Mouse (Mus musculus) cerebellum, adult 2 months (tissue): Measurements from ENCODE around the gene Esrrb. TPM values are rescaled to one million over a fixed set of nuclear protein-coding genes. Genes with fewer than 3 reads are reported as not detected.

ENCODE experiments used
- DNase-seq, 2 experiments: peaks; one replicate each; pipeline ENCODE4 v3.0.0; 2021
- H3K27ac ChIP-seq: fragments of 200-500 bp; 2 replicates; pipeline ENCODE4 v1.5.1; 2012; ENCODE audit warnings: low read length, control low read depth, inconsistent platforms; ENCODE audit not compliant: insufficient read depth
- H3K27me3 ChIP-seq: fragments of 200-500 bp; 2 replicates; pipeline ENCODE4 v1.6.1; 2012; ENCODE audit warnings: inconsistent platforms, mild to moderate bottlenecking, low read length, moderate library complexity; ENCODE audit not compliant: control insufficient read depth, insufficient read depth
- H3K4me1 ChIP-seq: fragments of 200-500 bp; 2 replicates; pipeline ENCODE4 v1.6.1; 2011; ENCODE audit warnings: low read length; ENCODE audit not compliant: control insufficient read depth, insufficient read depth
- H3K4me3 ChIP-seq: fragments of 200-500 bp; replicated peaks from 2 replicates; pipeline ENCODE3; 2011; ENCODE audit warnings: mild to moderate bottlenecking, low read depth, low read length, control low read depth; ENCODE audit not compliant: insufficient read depth
- CTCF ChIP-seq: fragments of 200-500 bp; IDR thresholded peaks from 2 replicates; pipeline ENCODE4 v1.5.1; 2011; ENCODE audit warnings: low read depth, mild to moderate bottlenecking, control low read depth, low read length, moderate library complexity, borderline replicate concordance; ENCODE audit not compliant: insufficient read depth
- POLR2A ChIP-seq: fragments of 200-500 bp; IDR thresholded peaks from 2 replicates; pipeline ENCODE4 v1.6.1; 2011; ENCODE audit warnings: low read length, control low read depth, borderline replicate concordance; ENCODE audit not compliant: insufficient read depth
- WGBS: fragments of 180-500 bp; shearing (Covaris S2); methylation state at CpG from one replicate; pipeline ENCODE4 v1.1.7; 2018; 5-methylcytosine and 5-hydroxymethylcytosine counted together
- polyA plus RNA-seq: library from polyadenylated mRNA; depleted of rRNA; stranded (reverse); fragments of >200 nt; gene quantifications from 2 replicates; pipeline ENCODE4 v1.2.3, GENCODE M21; 2012

The Esrrb gene
- polyA plus RNA-seq, 1 experiment = 9.8 TPM

DNA sequence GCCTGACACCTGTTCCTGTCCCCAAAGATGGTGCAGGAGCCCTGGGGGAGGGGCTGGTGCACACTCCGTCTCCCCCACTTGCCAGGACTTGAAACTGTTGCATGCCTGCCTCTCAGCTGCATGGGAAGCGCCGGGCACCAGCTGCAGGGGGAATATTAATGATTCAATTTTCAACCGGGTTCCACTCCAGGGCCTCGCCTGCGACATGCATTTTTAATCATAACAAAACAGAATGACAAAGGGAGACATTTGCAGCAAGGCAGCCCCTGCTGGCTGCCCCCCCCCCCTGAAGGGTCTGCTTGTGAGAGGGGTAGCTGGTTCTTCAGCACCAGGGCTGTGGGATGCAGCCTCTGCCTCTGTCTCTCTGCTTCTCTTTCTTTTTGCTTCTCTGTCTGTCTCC is 22.9 kb downstream of the Esrrb start:
- Histone ChIP-seq H3K27me3 (no peaks in the 10 kb centered on the region), H3K4me3 (no peak overlapping the region), H3K27ac (no peak overlapping the region), H3K4me1 (peaks cover 2% of the 10 kb centered on the region; the same call in 1 of the 2 replicates)
- 31% methylated on average over 6 of the region's 6 CpGs for WGBS
- DNase-seq = no peak
- TF ChIP-seq POLR2A (no peak), CTCF (no peak)

DNA sequence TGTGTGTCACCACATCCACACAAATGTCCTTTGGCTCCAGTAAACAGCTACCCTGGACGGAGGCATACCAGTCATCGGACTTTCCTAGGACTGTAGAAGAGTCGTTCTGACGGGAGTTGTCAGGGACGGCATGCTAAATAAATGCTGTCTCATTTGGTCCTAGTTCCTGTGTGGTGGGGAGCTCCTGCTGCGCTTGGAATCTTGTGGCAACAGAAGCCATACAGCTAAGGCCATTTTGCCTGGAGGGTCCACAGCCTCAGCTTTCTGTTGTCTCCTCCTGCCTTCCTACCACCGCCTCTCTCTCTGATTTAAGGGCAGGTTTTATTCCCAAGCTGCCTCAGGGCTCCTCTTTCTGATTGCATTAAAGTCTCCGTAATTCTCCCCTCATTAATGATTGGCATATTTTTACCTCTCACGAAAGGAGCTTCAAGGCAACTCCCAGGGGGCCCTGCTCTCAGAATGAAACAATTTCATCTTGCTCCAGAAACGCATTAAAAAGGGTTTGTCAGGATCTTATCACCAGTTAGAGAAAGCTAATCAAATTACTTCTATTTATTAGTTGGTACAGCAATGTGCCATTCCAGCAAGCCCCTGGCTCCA is 26.9 kb downstream of the Esrrb start:
- no peak overlapping the region for H3K4me3 ChIP-seq
- H3K27me3 ChIP-seq = no peaks in the 10 kb centered on the region
- DNase-seq = no peak
- TF ChIP-seq POLR2A (no peak), CTCF (no peak)
- H3K4me1 ChIP-seq = peaks cover 6% of the 10 kb centered on the region
- no peak overlapping the region for H3K27ac ChIP-seq
- WGBS = 70% methylated on average over 10 of the region's 10 CpGs

DNA sequence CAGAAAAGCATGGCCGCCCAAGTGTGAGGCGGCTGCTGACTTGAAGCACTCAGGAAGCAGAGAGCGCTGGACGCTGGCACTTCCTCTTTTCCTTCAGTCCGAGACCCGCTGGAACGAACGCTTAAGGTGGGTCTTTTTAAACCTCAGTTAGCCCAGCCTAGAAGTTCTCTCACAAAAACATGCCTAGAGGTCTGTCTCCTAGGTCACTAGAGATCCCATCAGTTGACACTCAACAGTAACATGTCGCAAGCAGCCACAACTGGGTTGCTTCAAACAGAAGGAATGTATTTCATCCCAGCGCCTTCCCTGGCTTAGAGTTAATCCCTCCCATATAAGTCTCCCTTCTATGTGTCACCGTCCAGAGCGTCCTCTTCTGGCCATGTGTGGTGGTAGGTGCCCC is 33.9 kb downstream of the Esrrb start:
- no peak overlapping the region for H3K4me3 ChIP-seq
- H3K27me3 ChIP-seq = no peaks in the 10 kb centered on the region
- H3K4me1 ChIP-seq = peaks cover 6% of the 10 kb centered on the region
- H3K27ac ChIP-seq = no peak overlapping the region
- DNase-seq = no peak
- no peak for TF ChIP-seq POLR2A
- no peak for TF ChIP-seq CTCF
- 97% methylated on average over 12 of the region's 12 CpGs for whole genome bisulfite sequencing

GRCm38 (mm10) chr12:86395326-86395725 is 34.4 kb downstream of the Esrrb start:
- H3K4me3 ChIP-seq = no peak overlapping the region
- no peak for DNase-seq
- WGBS = 78% methylated on average over 7 of the region's 7 CpGs
- H3K4me1 ChIP-seq = peaks cover 6% of the 10 kb centered on the region
- TF ChIP-seq POLR2A = no peak
- TF ChIP-seq CTCF = no peak
- H3K27me3 ChIP-seq = no peaks in the 10 kb centered on the region
- no peak overlapping the region for H3K27ac ChIP-seq

GRCm38 (mm10) chr12:86398762-86399161 is 37.8 kb downstream of the Esrrb start:
- TF ChIP-seq POLR2A (no peak), CTCF (no peak)
- WGBS = 37% methylated on average over 8 of the region's 8 CpGs
- Histone ChIP-seq H3K4me3 (no peak overlapping the region), H3K27ac (no peak overlapping the region), H3K27me3 (no peaks in the 10 kb centered on the region), H3K4me1 (peaks cover 4% of the 10 kb centered on the region; the same call in 1 of the 2 replicates)
- DNase-seq = no peak

- Histone ChIP-seq H3K27me3 (no peaks in the 10 kb centered on the region), H3K4me1 (peaks cover 4% of the 10 kb centered on the region; the same call in 1 of the 2 replicates), H3K4me3 (peak overlapping the region; percentile 23), H3K27ac (no peak overlapping the region)
- DNase-seq = peak; percentile 71 to 81
- peak; percentile 85 for TF ChIP-seq CTCF
- no peak for TF ChIP-seq POLR2A
- 3% methylated on average over 21 of the region's 21 CpGs for WGBS
Observed at GRCm38 (mm10) chr12:86402718-86403117, 41.8 kb downstream of the Esrrb start.

DNA sequence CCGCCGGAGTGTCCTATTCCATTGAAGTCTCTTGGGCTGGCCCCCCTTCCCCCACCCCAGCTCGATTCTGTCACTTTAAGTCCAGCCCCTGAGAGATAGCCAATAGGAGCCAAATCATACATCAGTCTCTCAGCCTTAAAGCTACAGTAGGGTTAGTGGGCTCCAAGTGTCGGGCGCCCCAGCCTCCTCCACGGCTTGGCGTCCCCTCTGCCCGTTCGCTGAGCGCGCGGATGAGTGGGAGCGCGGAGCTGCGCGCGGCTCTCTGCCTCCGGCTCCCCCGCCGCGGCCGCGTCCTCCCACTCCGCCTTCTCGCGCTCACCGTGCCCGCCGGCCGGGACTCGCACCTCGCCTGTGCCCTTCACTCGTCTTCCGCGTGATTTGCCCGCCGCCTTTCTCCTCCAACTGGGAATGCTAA is 60.6 kb downstream of the Esrrb start:
- Histone ChIP-seq H3K4me3 (peak overlapping the region; percentile 90), H3K27ac (no peak overlapping the region), H3K4me1 (peaks cover 4% of the 10 kb centered on the region; the same call in 1 of the 2 replicates), H3K27me3 (peaks cover 4% of the 10 kb centered on the region; the same call in 1 of the 2 replicates)
- 1% methylated on average over 37 of the region's 37 CpGs for WGBS
- DNase-seq = peak; percentile 70 to 75
- TF ChIP-seq CTCF (no peak), POLR2A (0 out of 2 replicates have a peak, but pooled peaks have one; percentile 14)

- H3K4me3 ChIP-seq = peak overlapping the region; percentile 90
- TF ChIP-seq CTCF (no peak), POLR2A (no peak)
- peaks cover 4% of the 10 kb centered on the region; the same call in 1 of the 2 replicates for H3K27me3 ChIP-seq
- DNase-seq = peak; percentile 14 to 25
- H3K27ac ChIP-seq = no peak overlapping the region
- H3K4me1 ChIP-seq = peaks cover 4% of the 10 kb centered on the region
- under 1% methylated on average over 59 of the region's 59 CpGs for WGBS
Observed at GRCm38 (mm10) chr12:86422166-86422910, 61.4 kb downstream of the Esrrb start.
